Mouse (Mus musculus): ENCODE results near the gene Prss38. TPM values are rescaled to one million over a fixed set of nuclear protein-coding genes. Genes with fewer than 3 reads are reported as not detected.

Prss38 gene
- polyA plus RNA-seq (2014; fragmentation: Nextera tagmentation; extraction: Ambion mirVana): not detected in 2 replicates

- WGBS: 81% methylated on average over 16 of the region's 16 CpGs
Observed at GRCm38 (mm10) chr11:59375475-59375874, at the start of gene Prss38. TSS of gene Prss38 (minus strand) at chr11:59375657.

GRCm38 (mm10) chr11:59423010-59423588 lies 47.6 kb upstream of the Prss38 start:
- 86% methylated on average over 5 of the region's 5 CpGs for WGBS
- Histone ChIP-seq H3K27me3 (replicated peaks; ENCODE audit: control insufficient read depth, insufficient read depth, low read length) (no peaks in the 10 kb centered on the region), H3K9ac (ENCODE audit: low read length) (no peak overlapping the region), H3K27ac (ENCODE audit: low read depth, low read length) (no peak overlapping the region), H3K9me3 (replicated peaks; ENCODE audit: control insufficient read depth, low read length) (no peaks in the 10 kb centered on the region), H3K4me3 (ENCODE audit: low read depth, low read length) (no peak overlapping the region), H3K4me2 (ENCODE audit: low read length) (no peak overlapping the region), H3K36me3 (ENCODE audit: control insufficient read depth, insufficient read depth, low read length) (peaks cover 91% of the 10 kb centered on the region), H3K4me1 (ENCODE audit: control insufficient read depth, insufficient read depth, low read length) (no peaks in the 10 kb centered on the region)
- DNase-seq (ENCODE audit: low spot score) (no peak), ATAC-seq (no peak)

More at GRCm38 (mm10) chr11:59375475-59375874, at the start of gene Prss38:
- Histone ChIP-seq H3K27me3 (replicated peaks; ENCODE audit: control insufficient read depth, insufficient read depth, low read length) (no peaks in the 10 kb centered on the region), H3K4me2 (ENCODE audit: low read length) (no peak within 1 kb of the TSS), H3K9me3 (replicated peaks; ENCODE audit: control insufficient read depth, low read length) (no peaks in the 10 kb centered on the region), H3K9ac (ENCODE audit: low read length) (no peak within 1 kb of the TSS), H3K4me3 (ENCODE audit: low read depth, low read length) (no peak within 1 kb of the TSS), H3K4me1 (ENCODE audit: control insufficient read depth, insufficient read depth, low read length) (no peaks in the 10 kb centered on the region), H3K36me3 (ENCODE audit: control insufficient read depth, insufficient read depth, low read length) (no peaks in the 10 kb centered on the region), H3K27ac (ENCODE audit: low read depth, low read length) (no peak within 1 kb of the TSS)
- DNase-seq (ENCODE audit: low spot score): no peak
- ATAC-seq: no peak

- no peaks in the 10 kb centered on the region for H3K9me3 ChIP-seq (replicated peaks; ENCODE audit: control insufficient read depth, low read length)
- H3K4me1 ChIP-seq (ENCODE audit: control insufficient read depth, insufficient read depth, low read length): no peaks in the 10 kb centered on the region
- WGBS: 90% methylated on average over 2 of the region's 2 CpGs
- DNase-seq (ENCODE audit: low spot score) (no peak), ATAC-seq (no peak)
- peaks cover 87% of the 10 kb centered on the region for H3K36me3 ChIP-seq (ENCODE audit: control insufficient read depth, insufficient read depth, low read length)
- no peak overlapping the region for H3K27ac ChIP-seq (ENCODE audit: low read depth, low read length)
- no peak overlapping the region for H3K9ac ChIP-seq (ENCODE audit: low read length)
- H3K27me3 ChIP-seq (replicated peaks; ENCODE audit: control insufficient read depth, insufficient read depth, low read length): no peaks in the 10 kb centered on the region
- H3K4me2 ChIP-seq (ENCODE audit: low read length): no peak overlapping the region
- no peak overlapping the region for H3K4me3 ChIP-seq (ENCODE audit: low read depth, low read length)
Observed at GRCm38 (mm10) chr11:59421967-59422366, 46.5 kb upstream of the Prss38 start.

- peaks cover 86% of the 10 kb centered on the region for H3K36me3 ChIP-seq (ENCODE audit: control insufficient read depth, insufficient read depth, low read length)
- no peaks in the 10 kb centered on the region for H3K9me3 ChIP-seq (replicated peaks; ENCODE audit: control insufficient read depth, low read length)
- no peaks in the 10 kb centered on the region for H3K27me3 ChIP-seq (replicated peaks; ENCODE audit: control insufficient read depth, insufficient read depth, low read length)
- DNase-seq (ENCODE audit: low spot score) (no peak), ATAC-seq (no peak)
- no peak overlapping the region for H3K9ac ChIP-seq (ENCODE audit: low read length)
- no peak overlapping the region for H3K4me2 ChIP-seq (ENCODE audit: low read length)
- H3K4me3 ChIP-seq (ENCODE audit: low read depth, low read length): no peak overlapping the region
- no peak overlapping the region for H3K27ac ChIP-seq (ENCODE audit: low read depth, low read length)
- WGBS: 94% methylated on average over 8 of the region's 8 CpGs
- H3K4me1 ChIP-seq (ENCODE audit: control insufficient read depth, insufficient read depth, low read length): no peaks in the 10 kb centered on the region
Observed at GRCm38 (mm10) chr11:59421436-59421835, 46.0 kb upstream of the Prss38 start.

- DNase-seq (ENCODE audit: low spot score) (no peak), ATAC-seq (no peak)
- no peak overlapping the region for H3K4me2 ChIP-seq (ENCODE audit: low read length)
- peaks cover 72% of the 10 kb centered on the region for H3K36me3 ChIP-seq (ENCODE audit: control insufficient read depth, insufficient read depth, low read length)
- no peak overlapping the region for H3K4me3 ChIP-seq (ENCODE audit: low read depth, low read length)
- no peaks in the 10 kb centered on the region for H3K27me3 ChIP-seq (replicated peaks; ENCODE audit: control insufficient read depth, insufficient read depth, low read length)
- no peak overlapping the region for H3K27ac ChIP-seq (ENCODE audit: low read depth, low read length)
- no peak overlapping the region for H3K9ac ChIP-seq (ENCODE audit: low read length)
- H3K9me3 ChIP-seq (replicated peaks; ENCODE audit: control insufficient read depth, low read length): no peaks in the 10 kb centered on the region
- WGBS: 83% methylated on average over 5 of the region's 5 CpGs
- no peaks in the 10 kb centered on the region for H3K4me1 ChIP-seq (ENCODE audit: control insufficient read depth, insufficient read depth, low read length)
Observed at GRCm38 (mm10) chr11:59418708-59419107, 43.3 kb upstream of the Prss38 start.

GRCm38 (mm10) chr11:59412999-59413863 lies 37.8 kb upstream of the Prss38 start:
- no peak overlapping the region for H3K27ac ChIP-seq (ENCODE audit: low read depth, low read length)
- ATAC-seq (no peak), DNase-seq (ENCODE audit: low spot score) (no peak)
- no peak overlapping the region for H3K4me2 ChIP-seq (ENCODE audit: low read length)
- no peaks in the 10 kb centered on the region for H3K9me3 ChIP-seq (replicated peaks; ENCODE audit: control insufficient read depth, low read length)
- peaks cover 38% of the 10 kb centered on the region for H3K36me3 ChIP-seq (ENCODE audit: control insufficient read depth, insufficient read depth, low read length)
- WGBS: 85% methylated on average over 13 of the region's 13 CpGs
- H3K4me3 ChIP-seq (ENCODE audit: low read depth, low read length): no peak overlapping the region
- no peaks in the 10 kb centered on the region for H3K27me3 ChIP-seq (replicated peaks; ENCODE audit: control insufficient read depth, insufficient read depth, low read length)
- no peak overlapping the region for H3K9ac ChIP-seq (ENCODE audit: low read length)
- H3K4me1 ChIP-seq (ENCODE audit: control insufficient read depth, insufficient read depth, low read length): no peaks in the 10 kb centered on the region

GRCm38 (mm10) chr11:59412058-59412457 lies 36.6 kb upstream of the Prss38 start:
- Histone ChIP-seq H3K9me3 (replicated peaks; ENCODE audit: control insufficient read depth, low read length) (no peaks in the 10 kb centered on the region), H3K27ac (ENCODE audit: low read depth, low read length) (no peak overlapping the region), H3K4me3 (ENCODE audit: low read depth, low read length) (no peak overlapping the region), H3K4me2 (ENCODE audit: low read length) (no peak overlapping the region), H3K9ac (ENCODE audit: low read length) (no peak overlapping the region), H3K4me1 (ENCODE audit: control insufficient read depth, insufficient read depth, low read length) (no peaks in the 10 kb centered on the region), H3K36me3 (ENCODE audit: control insufficient read depth, insufficient read depth, low read length) (peaks cover 38% of the 10 kb centered on the region), H3K27me3 (replicated peaks; ENCODE audit: control insufficient read depth, insufficient read depth, low read length) (no peaks in the 10 kb centered on the region)
- ATAC-seq: no peak
- 47% methylated on average over 6 of the region's 6 CpGs for WGBS
- DNase-seq (ENCODE audit: low spot score): no peak

- Histone ChIP-seq H3K27me3 (replicated peaks; ENCODE audit: control insufficient read depth, insufficient read depth, low read length) (no peaks in the 10 kb centered on the region), H3K4me3 (ENCODE audit: low read depth, low read length) (no peak overlapping the region), H3K9ac (ENCODE audit: low read length) (no peak overlapping the region), H3K9me3 (replicated peaks; ENCODE audit: control insufficient read depth, low read length) (no peaks in the 10 kb centered on the region), H3K4me2 (ENCODE audit: low read length) (no peak overlapping the region), H3K27ac (ENCODE audit: low read depth, low read length) (no peak overlapping the region), H3K36me3 (ENCODE audit: control insufficient read depth, insufficient read depth, low read length) (peaks cover 46% of the 10 kb centered on the region), H3K4me1 (ENCODE audit: control insufficient read depth, insufficient read depth, low read length) (no peaks in the 10 kb centered on the region)
- ATAC-seq: no peak
- no peak for DNase-seq (ENCODE audit: low spot score)
- 87% methylated on average over 2 of the region's 2 CpGs for WGBS
Observed at GRCm38 (mm10) chr11:59410851-59411250, 35.4 kb upstream of the Prss38 start.

- DNase-seq (ENCODE audit: low spot score) (no peak), ATAC-seq (no peak)
- H3K4me3 ChIP-seq (ENCODE audit: low read depth, low read length): no peak overlapping the region
- no peak overlapping the region for H3K4me2 ChIP-seq (ENCODE audit: low read length)
- no peak overlapping the region for H3K27ac ChIP-seq (ENCODE audit: low read depth, low read length)
- no peaks in the 10 kb centered on the region for H3K9me3 ChIP-seq (replicated peaks; ENCODE audit: control insufficient read depth, low read length)
- no peak overlapping the region for H3K9ac ChIP-seq (ENCODE audit: low read length)
- no peaks in the 10 kb centered on the region for H3K27me3 ChIP-seq (replicated peaks; ENCODE audit: control insufficient read depth, insufficient read depth, low read length)
- peaks cover 46% of the 10 kb centered on the region for H3K36me3 ChIP-seq (ENCODE audit: control insufficient read depth, insufficient read depth, low read length)
- no peaks in the 10 kb centered on the region for H3K4me1 ChIP-seq (ENCODE audit: control insufficient read depth, insufficient read depth, low read length)
- 88% methylated on average over 1 of the region's 1 CpGs for WGBS
Observed at GRCm38 (mm10) chr11:59405761-59406160, 30.3 kb upstream of the Prss38 start.

Data from forebrain, embryonic 14.5 days (tissue).